Mouse (Mus musculus): Measurements from ENCODE around the gene Fam129b.
"Not testable (repeated sequence)": the region's sequence is repeated elsewhere in the genome, so short reads cannot be mapped to it uniquely, and the experiment has no call there.

Fam129b gene

DNA sequence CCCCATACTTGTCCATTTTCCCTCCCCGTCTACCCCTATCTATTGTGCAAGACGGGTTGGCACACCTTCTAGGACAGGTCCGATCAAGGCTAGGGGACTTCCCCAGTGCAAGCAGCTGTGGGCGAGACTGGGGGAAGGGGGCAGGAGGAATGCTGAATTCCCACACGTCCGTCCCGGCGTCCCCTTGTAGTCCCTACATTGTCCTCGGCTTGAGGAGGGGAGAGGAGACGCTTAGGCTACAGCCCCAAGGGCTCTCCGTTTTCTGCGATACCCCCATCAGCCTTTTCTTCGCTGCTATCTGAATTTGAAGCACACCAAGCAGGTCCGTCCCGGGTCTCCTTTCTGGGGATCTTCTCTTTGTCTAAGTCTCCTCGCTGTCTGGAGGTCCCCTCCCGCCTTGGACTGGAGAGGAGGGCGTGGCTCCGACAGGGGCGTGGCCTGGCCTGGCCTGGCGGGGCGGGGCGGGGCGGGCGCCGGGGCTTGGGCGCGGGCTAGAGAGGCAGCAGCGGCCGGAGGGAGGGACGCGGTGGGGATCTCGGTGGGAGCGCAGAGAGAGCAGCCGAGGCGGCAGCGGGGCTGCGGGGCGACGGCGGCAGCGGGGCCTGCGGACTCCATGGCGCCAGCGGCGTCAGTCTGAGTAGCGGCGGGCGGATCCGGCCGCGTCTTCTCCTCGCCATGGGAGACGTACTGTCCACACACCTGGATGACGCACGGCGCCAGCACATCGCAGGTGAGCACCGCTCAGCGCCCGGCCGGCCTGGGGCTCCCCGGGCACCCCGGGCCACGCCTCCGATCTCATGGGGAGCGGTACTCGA lies at the start of gene Fam129b:
Gene Fam129b (plus strand): TSS at position 440 of the 815 bp plus-strand sequence.
- DNase-seq: peak; percentile 69

DNA sequence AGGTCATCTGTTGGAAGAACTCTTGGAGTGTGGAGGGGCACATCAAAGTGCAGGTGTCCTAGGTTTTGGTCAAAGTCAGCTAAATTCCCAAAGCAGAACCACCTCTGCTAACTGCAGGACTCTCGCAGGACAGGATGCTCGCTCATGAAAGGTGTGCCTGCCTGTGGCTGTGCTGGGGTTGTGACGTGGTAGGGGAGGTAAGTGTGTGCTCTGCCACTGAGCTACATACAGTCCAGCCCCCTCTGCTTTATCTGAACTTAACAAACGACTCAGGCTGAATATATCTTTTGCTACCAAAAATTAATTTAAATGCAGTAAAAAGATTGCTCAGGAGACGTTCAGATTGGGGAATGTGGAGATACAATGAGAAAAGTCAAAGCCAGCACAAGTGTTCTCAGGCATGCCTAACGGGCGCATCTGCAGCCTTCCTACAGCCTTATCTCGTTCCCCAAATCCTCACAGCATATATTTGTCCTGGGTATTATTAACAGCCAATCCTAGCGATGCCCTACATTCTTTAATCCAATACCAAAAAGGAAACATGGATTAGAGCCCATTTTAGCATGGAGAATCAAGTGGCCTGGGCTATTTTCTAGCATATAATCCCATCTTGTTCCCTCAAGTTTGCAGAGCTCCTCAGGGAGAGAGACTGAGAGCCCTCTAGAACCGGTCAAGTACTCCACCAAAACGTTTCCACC lies 46.8 kb upstream of the Fam129b start:
- no peak for DNase-seq

- DNase-seq: peak; percentile 52
Measured at GRCm38 (mm10) chr2:32834496-32834895, 41.4 kb upstream of the Fam129b start.

- no peak for DNase-seq
Measured at GRCm38 (mm10) chr2:32835588-32835987, 40.3 kb upstream of the Fam129b start.

- no peak for DNase-seq
Measured at GRCm38 (mm10) chr2:32838147-32838884, 37.6 kb upstream of the Fam129b start.

DNA sequence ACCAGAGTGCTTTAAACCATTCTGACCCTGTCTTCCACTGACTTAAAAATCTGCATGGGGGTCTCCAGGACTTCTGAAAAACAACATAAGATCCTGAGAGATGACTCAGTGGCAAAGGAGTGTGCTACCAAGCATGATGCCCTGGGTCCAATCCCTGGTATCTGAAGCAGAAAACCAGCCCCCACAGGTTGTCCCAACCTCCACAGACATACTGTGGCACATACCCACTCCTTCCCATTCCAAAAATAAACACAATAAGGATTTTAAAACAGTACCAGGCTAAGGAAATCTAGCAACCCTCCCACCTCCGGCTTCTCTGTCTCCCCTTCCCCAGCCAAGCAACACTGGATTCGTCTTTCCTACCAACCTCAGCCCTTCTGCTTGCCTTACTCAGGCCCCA lies 36.7 kb upstream of the Fam129b start:
- no peak for DNase-seq

DNA sequence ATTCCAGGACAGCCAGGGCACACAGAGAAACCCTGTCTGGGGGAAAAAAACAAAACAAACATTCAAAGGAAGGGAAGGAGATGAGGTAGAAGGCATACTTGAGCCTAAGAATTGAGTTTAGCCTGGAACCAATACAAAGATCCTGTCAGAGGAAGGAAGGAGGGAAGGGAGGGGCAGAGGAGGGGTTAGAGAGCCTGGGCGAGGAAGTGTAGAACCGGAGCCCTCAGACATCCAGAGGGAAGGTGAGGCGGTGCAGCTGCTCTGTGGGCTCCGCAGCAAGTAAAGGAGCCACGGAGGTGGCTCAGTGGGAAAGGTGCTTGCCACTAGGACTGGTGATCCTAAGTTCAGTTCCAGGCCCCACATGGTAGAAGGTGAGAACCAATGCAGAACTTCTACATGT lies 34.8 kb upstream of the Fam129b start:
- DNase-seq: no peak

- peak; percentile 27 for DNase-seq
Measured at GRCm38 (mm10) chr2:32842558-32842957, 33.4 kb upstream of the Fam129b start.

GRCm38 (mm10) chr2:32845572-32846100 lies 30.3 kb upstream of the Fam129b start:
- DNase-seq: no peak

GRCm38 (mm10) chr2:32846101-32846804 lies 29.7 kb upstream of the Fam129b start:
- peak; percentile 29 for DNase-seq

GRCm38 (mm10) chr2:32846805-32847467 lies 29.0 kb upstream of the Fam129b start, which contains the start of gene Stxbp1:
Gene Stxbp1 (minus strand): TSS chr2:32847245.
- DNase-seq: peak; percentile 90

- DNase-seq: no peak
Measured at GRCm38 (mm10) chr2:32847468-32847821, 28.5 kb upstream of the Fam129b start.

GRCm38 (mm10) chr2:32852156-32852555 lies 23.8 kb upstream of the Fam129b start:
- DNase-seq: peak; percentile 61

GRCm38 (mm10) chr2:32853716-32854115 lies 22.2 kb upstream of the Fam129b start:
- not testable (repeated sequence) for DNase-seq

DNA sequence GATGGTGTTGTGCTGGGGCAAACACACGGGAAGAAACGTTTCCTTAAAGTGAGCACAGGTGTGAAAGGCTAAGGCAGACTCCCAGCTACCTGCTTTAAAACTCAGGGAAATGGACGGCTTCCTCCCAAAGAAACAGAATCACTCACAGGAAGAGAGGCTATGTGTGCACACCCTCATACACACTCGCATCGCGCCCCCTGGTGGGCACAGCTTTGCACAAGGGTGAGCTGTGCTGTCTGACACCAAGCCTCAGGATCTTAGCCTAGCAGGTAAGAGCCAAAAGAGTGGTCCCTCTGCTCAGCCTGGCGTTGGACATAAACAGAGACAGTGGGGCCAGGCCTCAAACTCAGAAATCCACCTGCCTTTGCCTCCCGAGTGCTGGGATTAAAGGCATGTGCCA lies 21.7 kb upstream of the Fam129b start:
- peak; percentile 93 for DNase-seq

DNA sequence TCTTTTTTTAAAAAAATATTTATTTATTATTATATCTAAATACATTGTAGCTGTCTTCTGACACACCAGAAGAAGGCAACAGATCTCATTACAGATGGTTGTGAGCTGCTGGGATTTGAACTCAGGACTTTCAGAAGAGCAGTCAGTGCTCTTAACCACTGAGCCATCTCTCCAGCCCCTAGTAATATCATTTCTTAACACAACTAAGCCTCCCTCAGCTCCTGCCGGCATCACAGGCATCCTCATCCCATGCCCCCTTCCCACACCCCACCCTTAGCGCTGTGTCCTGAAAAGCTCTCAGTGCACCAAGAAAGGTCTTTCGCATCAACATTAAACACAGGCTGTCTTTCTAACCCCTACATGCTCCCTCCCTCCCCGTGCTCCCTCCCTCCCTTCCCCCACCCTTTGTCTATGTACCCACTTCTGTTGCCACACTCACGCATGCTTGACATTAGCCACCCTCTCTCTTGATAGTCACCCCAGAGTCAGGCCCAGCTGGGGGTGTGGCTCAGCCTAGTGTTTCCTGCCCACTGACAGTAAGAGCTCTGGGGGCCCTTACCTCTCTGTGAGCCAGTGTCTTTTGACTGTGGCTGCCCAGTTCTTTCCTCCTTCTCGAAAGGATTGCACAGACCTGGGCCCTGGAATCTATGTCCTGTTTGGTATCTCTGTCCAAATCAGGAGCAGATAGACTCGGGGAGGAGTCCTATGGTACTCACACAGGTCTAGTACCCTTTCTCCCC lies 20.7 kb upstream of the Fam129b start:
- DNase-seq: no peak

DNA sequence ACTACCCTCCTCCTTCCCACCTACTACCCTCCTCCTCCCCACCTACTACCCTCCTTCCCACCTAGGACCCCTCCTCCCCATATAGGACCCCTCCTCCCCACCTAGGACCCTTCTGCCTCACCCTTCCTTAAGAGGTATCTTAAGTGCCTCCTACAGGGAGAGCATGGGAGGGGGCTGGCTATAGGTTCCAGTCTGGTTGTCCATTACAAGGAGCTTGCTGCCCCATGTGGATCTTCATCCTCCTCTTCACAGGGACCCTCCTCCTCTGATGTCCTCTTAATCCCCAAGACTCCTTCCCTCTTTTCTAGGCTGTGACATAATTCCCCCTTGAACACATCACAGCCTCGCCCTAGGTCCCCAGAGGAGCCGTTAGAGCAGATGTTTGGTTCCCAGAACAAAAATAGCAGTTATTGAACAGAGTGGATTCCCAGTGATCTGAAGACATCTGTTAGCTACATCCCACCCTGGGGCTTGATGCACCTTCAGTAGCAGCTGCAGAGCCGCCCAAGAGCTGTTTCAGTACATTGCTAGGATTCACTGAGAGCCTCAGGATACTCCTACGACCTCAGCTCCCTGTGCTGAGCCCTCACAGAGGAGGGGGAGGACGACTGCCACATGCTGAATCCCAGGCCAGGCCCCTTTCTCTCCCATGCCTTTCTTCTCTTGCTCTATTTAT lies 20.0 kb upstream of the Fam129b start:
- DNase-seq: no peak

DNA sequence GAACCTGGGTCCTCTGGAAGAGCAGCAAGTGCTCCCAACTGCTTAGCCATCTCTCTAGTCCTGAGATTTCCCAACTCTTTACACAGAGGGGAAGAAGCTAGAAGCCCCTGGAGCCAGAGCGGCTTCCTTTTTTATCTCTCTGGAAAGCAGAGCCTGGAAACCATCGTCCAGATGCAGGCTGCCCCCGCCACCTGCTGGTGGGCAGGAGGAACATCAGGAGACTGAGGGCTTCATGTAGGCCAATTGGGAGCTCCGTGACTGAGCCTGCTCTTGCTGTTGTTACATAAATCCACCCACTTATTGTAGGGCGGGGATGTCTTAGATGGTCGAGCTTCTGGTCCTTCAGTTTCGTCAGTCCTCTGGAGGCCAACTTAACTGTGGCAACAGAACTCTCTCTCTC lies 18.3 kb upstream of the Fam129b start:
- peak; percentile 77 for DNase-seq

GRCm38 (mm10) chr2:32859010-32859621 lies 16.8 kb upstream of the Fam129b start:
- peak; percentile 72 for DNase-seq

DNA sequence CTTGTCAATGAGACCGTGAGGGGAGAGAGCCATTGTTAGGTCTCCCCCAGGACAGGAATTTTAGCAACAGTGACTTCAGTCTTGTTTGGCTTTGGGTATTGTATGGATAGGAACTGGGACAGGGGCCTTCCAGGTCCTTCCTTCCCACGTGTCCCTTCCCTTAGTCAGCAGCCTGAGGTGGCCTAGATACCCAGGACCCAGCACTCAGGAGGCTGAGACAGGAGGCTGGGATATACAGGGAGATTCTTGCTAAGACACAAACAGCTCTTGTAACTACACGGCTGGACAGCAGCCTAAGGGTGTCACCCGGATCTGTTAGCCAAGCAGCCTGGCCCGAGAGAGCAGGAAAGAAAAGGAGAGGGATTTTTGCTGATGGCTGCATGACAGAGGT lies 16.3 kb upstream of the Fam129b start:
- DNase-seq: no peak

All from thymus, postnatal 25 days (tissue).